Mouse (Mus musculus): ENCODE results near the gene Dhx58. TPM values are rescaled to one million over a fixed set of nuclear protein-coding genes. Genes with fewer than 3 reads are reported as not detected.
A peak's percentile ranks its signal among the peaks of the same experiment; 100 is the strongest.

The Dhx58 gene
- polyA plus RNA-seq, 1 experiment = 0.40 TPM

GRCm38 (mm10) chr11:100697921-100698320 is 6.2 kb downstream of the Dhx58 start:
- TF ChIP-seq MYOG (IDR thresholded peaks at IDR 0.05; ENCODE audit: control insufficient read depth in 1 of 3, insufficient read depth in 1 of 3, insufficient read length in 2 of 3, low read depth in 2 of 3) (no peak), CEBPB (IDR thresholded peaks at IDR 0.05; ENCODE audit: insufficient read depth, poor library complexity, severe bottlenecking) (no peak), TCF3 (IDR thresholded peaks at IDR 0.05; ENCODE audit: insufficient read length, low read depth) (no peak), POLR2AphosphoS2 (IDR thresholded peaks at IDR 0.05; ENCODE audit: insufficient read length, low read depth) (no peak), SRF (IDR thresholded peaks at IDR 0.05; ENCODE audit: control insufficient read depth, insufficient read length, low read depth) (no peak), USF1 (IDR thresholded peaks at IDR 0.05; ENCODE audit: low read depth) (no peak)
- H3K36me3 ChIP-seq (ENCODE audit: control insufficient read depth, insufficient read depth) = no peaks in the 10 kb centered on the region
- no peak overlapping the region for H3K4me2 ChIP-seq (ENCODE audit: low read depth)
- no peaks in the 10 kb centered on the region for H3K27me3 ChIP-seq (ENCODE audit: control insufficient read depth, insufficient read depth, insufficient read length)
- no peaks in the 10 kb centered on the region for H3K79me2 ChIP-seq (ENCODE audit: control insufficient read depth, insufficient read depth)
- no peak overlapping the region for H3ac ChIP-seq (ENCODE audit: control insufficient read depth, insufficient read length)
- H3K4me3 ChIP-seq = no peak overlapping the region

GRCm38 (mm10) chr11:100694926-100695325 is 9.1 kb downstream of the Dhx58 start:
- no peak overlapping the region for H3K4me3 ChIP-seq
- H3K27me3 ChIP-seq (ENCODE audit: control insufficient read depth, insufficient read depth, insufficient read length) = no peaks in the 10 kb centered on the region
- H3K79me2 ChIP-seq (ENCODE audit: control insufficient read depth, insufficient read depth) = no peaks in the 10 kb centered on the region
- TF ChIP-seq POLR2AphosphoS2 (IDR thresholded peaks at IDR 0.05; ENCODE audit: insufficient read length, low read depth) = no peak
- TF ChIP-seq TCF3 (IDR thresholded peaks at IDR 0.05; ENCODE audit: insufficient read length, low read depth) = no peak
- TF ChIP-seq USF1 (IDR thresholded peaks at IDR 0.05; ENCODE audit: low read depth) = no peak
- no peak for TF ChIP-seq MYOG (IDR thresholded peaks at IDR 0.05; ENCODE audit: control insufficient read depth in 1 of 3, insufficient read depth in 1 of 3, insufficient read length in 2 of 3, low read depth in 2 of 3)
- no peak for TF ChIP-seq REST (IDR thresholded peaks at IDR 0.05; ENCODE audit: insufficient read depth, insufficient read length)
- TF ChIP-seq POLR2A (IDR thresholded peaks at IDR 0.05; ENCODE audit: insufficient read length, low read depth) = no peak
- TF ChIP-seq CEBPB (IDR thresholded peaks at IDR 0.05; ENCODE audit: insufficient read depth, poor library complexity, severe bottlenecking) = no peak
- TF ChIP-seq MYOD1 (IDR thresholded peaks at IDR 0.05; ENCODE audit: control insufficient read depth in 1 of 3, insufficient read length in 2 of 3, low read depth in 2 of 3) = no peak
- TF ChIP-seq TCF12 (IDR thresholded peaks at IDR 0.05; ENCODE audit: insufficient read depth, poor library complexity, severe bottlenecking) = no peak
- TF ChIP-seq SRF (IDR thresholded peaks at IDR 0.05; ENCODE audit: control insufficient read depth, insufficient read length, low read depth) = no peak
- no peak for TF ChIP-seq E2F4 (IDR thresholded peaks at IDR 0.05; ENCODE audit: insufficient read depth)
- H3K36me3 ChIP-seq (ENCODE audit: control insufficient read depth, insufficient read depth) = no peaks in the 10 kb centered on the region
- H3K4me2 ChIP-seq (ENCODE audit: low read depth) = no peak overlapping the region
- H3ac ChIP-seq (ENCODE audit: control insufficient read depth, insufficient read length) = no peak overlapping the region

GRCm38 (mm10) chr11:100693154-100693553 is 10.9 kb downstream of the Dhx58 start:
- Histone ChIP-seq H3K4me2 (ENCODE audit: low read depth) (no peak overlapping the region), H3K27me3 (ENCODE audit: control insufficient read depth, insufficient read depth, insufficient read length) (no peaks in the 10 kb centered on the region), H3K36me3 (ENCODE audit: control insufficient read depth, insufficient read depth) (no peaks in the 10 kb centered on the region), H3K4me3 (no peak overlapping the region), H3K79me2 (ENCODE audit: control insufficient read depth, insufficient read depth) (no peaks in the 10 kb centered on the region), H3ac (ENCODE audit: control insufficient read depth, insufficient read length) (no peak overlapping the region)
- TF ChIP-seq POLR2AphosphoS2 (IDR thresholded peaks at IDR 0.05; ENCODE audit: insufficient read length, low read depth) = no peak
- peak in 2 of 3 experiments; percentile 45 to 67 for TF ChIP-seq MYOD1 (IDR thresholded peaks at IDR 0.05; ENCODE audit: control insufficient read depth in 1 of 3, insufficient read length in 2 of 3, low read depth in 2 of 3)
- no peak for TF ChIP-seq MAX (IDR thresholded peaks at IDR 0.05; ENCODE audit: low read depth)
- peak in 1 of 3 experiments; percentile 72 for TF ChIP-seq MYOG (IDR thresholded peaks at IDR 0.05; ENCODE audit: control insufficient read depth in 1 of 3, insufficient read depth in 1 of 3, insufficient read length in 2 of 3, low read depth in 2 of 3)
- no peak for TF ChIP-seq E2F4 (IDR thresholded peaks at IDR 0.05; ENCODE audit: insufficient read depth)
- TF ChIP-seq TCF12 (IDR thresholded peaks at IDR 0.05; ENCODE audit: insufficient read depth, poor library complexity, severe bottlenecking) = peak; percentile 40

GRCm38 (mm10) chr11:100692164-100692616 is 11.9 kb downstream of the Dhx58 start, which contains the start of gene Zfp385c:
Zfp385c (minus strand) TSS chr11:100692455.
- Histone ChIP-seq H3K79me2 (ENCODE audit: control insufficient read depth, insufficient read depth) (no peaks in the 10 kb centered on the region), H3K4me2 (ENCODE audit: low read depth) (no peak within 1 kb of the TSS), H3K4me3 (no peak within 1 kb of the TSS), H3K36me3 (ENCODE audit: control insufficient read depth, insufficient read depth) (no peaks in the 10 kb centered on the region), H3ac (ENCODE audit: control insufficient read depth, insufficient read length) (no peak within 1 kb of the TSS), H3K27me3 (ENCODE audit: control insufficient read depth, insufficient read depth, insufficient read length) (no peaks in the 10 kb centered on the region)
- TF ChIP-seq REST (IDR thresholded peaks at IDR 0.05; ENCODE audit: insufficient read depth, insufficient read length) = no peak
- TF ChIP-seq MYOD1 (IDR thresholded peaks at IDR 0.05; ENCODE audit: control insufficient read depth in 1 of 3, insufficient read length in 2 of 3, low read depth in 2 of 3) = no peak
- TF ChIP-seq SRF (IDR thresholded peaks at IDR 0.05; ENCODE audit: control insufficient read depth, insufficient read length, low read depth) = no peak
- no peak for TF ChIP-seq MAX (IDR thresholded peaks at IDR 0.05; ENCODE audit: low read depth)
- TF ChIP-seq POLR2AphosphoS2 (IDR thresholded peaks at IDR 0.05; ENCODE audit: insufficient read length, low read depth) = no peak
- TF ChIP-seq POLR2A (IDR thresholded peaks at IDR 0.05; ENCODE audit: insufficient read length, low read depth) = no peak
- no peak for TF ChIP-seq USF1 (IDR thresholded peaks at IDR 0.05; ENCODE audit: low read depth)
- TF ChIP-seq TCF12 (IDR thresholded peaks at IDR 0.05; ENCODE audit: insufficient read depth, poor library complexity, severe bottlenecking) = no peak
- no peak for TF ChIP-seq MYOG (IDR thresholded peaks at IDR 0.05; ENCODE audit: control insufficient read depth in 1 of 3, insufficient read depth in 1 of 3, insufficient read length in 2 of 3, low read depth in 2 of 3)
- no peak for TF ChIP-seq TCF3 (IDR thresholded peaks at IDR 0.05; ENCODE audit: insufficient read length, low read depth)
- TF ChIP-seq CEBPB (IDR thresholded peaks at IDR 0.05; ENCODE audit: insufficient read depth, poor library complexity, severe bottlenecking) = no peak
- TF ChIP-seq E2F4 (IDR thresholded peaks at IDR 0.05; ENCODE audit: insufficient read depth) = no peak

- no peak for TF ChIP-seq SRF (IDR thresholded peaks at IDR 0.05; ENCODE audit: control insufficient read depth, insufficient read length, low read depth)
- no peak for TF ChIP-seq E2F4 (IDR thresholded peaks at IDR 0.05; ENCODE audit: insufficient read depth)
- no peak for TF ChIP-seq TCF12 (IDR thresholded peaks at IDR 0.05; ENCODE audit: insufficient read depth, poor library complexity, severe bottlenecking)
- no peak for TF ChIP-seq MYOG (IDR thresholded peaks at IDR 0.05; ENCODE audit: control insufficient read depth in 1 of 3, insufficient read depth in 1 of 3, insufficient read length in 2 of 3, low read depth in 2 of 3)
- TF ChIP-seq USF1 (IDR thresholded peaks at IDR 0.05; ENCODE audit: low read depth) = no peak
- H3K4me3 ChIP-seq = no peak overlapping the region
- no peaks in the 10 kb centered on the region for H3K79me2 ChIP-seq (ENCODE audit: control insufficient read depth, insufficient read depth)
- H3K4me2 ChIP-seq (ENCODE audit: low read depth) = no peak overlapping the region
- no peak overlapping the region for H3ac ChIP-seq (ENCODE audit: control insufficient read depth, insufficient read length)
- no peaks in the 10 kb centered on the region for H3K27me3 ChIP-seq (ENCODE audit: control insufficient read depth, insufficient read depth, insufficient read length)
- no peaks in the 10 kb centered on the region for H3K36me3 ChIP-seq (ENCODE audit: control insufficient read depth, insufficient read depth)
Observed at GRCm38 (mm10) chr11:100690389-100690788, 13.7 kb downstream of the Dhx58 start.
